Mouse (Mus musculus) lung, embryonic 16.5 days (tissue): ENCODE measurements around the gene Iqsec1. TPM values are rescaled to one million over a fixed set of nuclear protein-coding genes. Genes with fewer than 3 reads are reported as not detected.

Experiments
- ATAC-seq: fragments of 200-750 bp; cut with Nextera tagmentation; 2 replicates; pipeline ENCODE4 v1.8.0; 2017; ENCODE audit warnings: low read depth, mild to moderate bottlenecking, moderate library complexity
- H3K27ac ChIP-seq: fragments of 300-500 bp; sonication (generic); 2 replicates; pipeline ENCODE4 v1.5.1; 2014; ENCODE audit warnings: mild to moderate bottlenecking, control low read depth, low read length
- H3K27me3 ChIP-seq: fragments of 300-500 bp; sonication (generic); 2 replicates; pipeline ENCODE4 v1.6.1; 2014; ENCODE audit warnings: low read depth, low read length, mixed read lengths; ENCODE audit not compliant: control insufficient read depth, insufficient read depth
- H3K36me3 ChIP-seq: fragments of 300-500 bp; sonication (generic); 2 replicates; pipeline ENCODE4 v1.6.1; 2014; ENCODE audit warnings: low read length; ENCODE audit not compliant: control insufficient read depth, insufficient read depth
- H3K4me1 ChIP-seq: fragments of 300-500 bp; sonication (generic); replicated peaks from 2 replicates; pipeline ENCODE4 v1.6.1; 2014; ENCODE audit warnings: low read length, mixed read lengths; ENCODE audit not compliant: control insufficient read depth, insufficient read depth
- H3K4me2 ChIP-seq: fragments of 300-500 bp; sonication (generic); 2 replicates; pipeline ENCODE4 v1.6.1; 2014; ENCODE audit warnings: low read depth, low read length, control low read depth
- H3K4me3 ChIP-seq: fragments of 300-500 bp; sonication (generic); 2 replicates; pipeline ENCODE4 v1.5.1; 2014; ENCODE audit warnings: mild to moderate bottlenecking, low read length, control low read depth
- H3K9ac ChIP-seq: fragments of 300-500 bp; sonication (generic); 2 replicates; pipeline ENCODE4 v1.6.1; 2014; ENCODE audit warnings: low read length, control low read depth
- H3K9me3 ChIP-seq: fragments of 300-500 bp; sonication (generic); 2 replicates; pipeline ENCODE4 v1.6.1; 2016; ENCODE audit warnings: low read length; ENCODE audit not compliant: control insufficient read depth
- WGBS: fragments of 180-500 bp; shearing (Covaris S2); extraction: QIAGEN DNeasy Blood & Tissue Kit; methylation state at CpG from one replicate; pipeline ENCODE4 v1.1.7; 2014; 5-methylcytosine and 5-hydroxymethylcytosine counted together
- polyA plus RNA-seq: library from polyadenylated mRNA; unstranded; fragments of >200 nt; fragmentation: Nextera tagmentation; extraction: Ambion mirVana; gene quantifications from 2 replicates; pipeline ENCODE4 v1.2.1, GENCODE M21; 2015

The Iqsec1 gene
- polyA plus RNA-seq, 1 experiment from 2014 or later = 11.7 TPM

DNA sequence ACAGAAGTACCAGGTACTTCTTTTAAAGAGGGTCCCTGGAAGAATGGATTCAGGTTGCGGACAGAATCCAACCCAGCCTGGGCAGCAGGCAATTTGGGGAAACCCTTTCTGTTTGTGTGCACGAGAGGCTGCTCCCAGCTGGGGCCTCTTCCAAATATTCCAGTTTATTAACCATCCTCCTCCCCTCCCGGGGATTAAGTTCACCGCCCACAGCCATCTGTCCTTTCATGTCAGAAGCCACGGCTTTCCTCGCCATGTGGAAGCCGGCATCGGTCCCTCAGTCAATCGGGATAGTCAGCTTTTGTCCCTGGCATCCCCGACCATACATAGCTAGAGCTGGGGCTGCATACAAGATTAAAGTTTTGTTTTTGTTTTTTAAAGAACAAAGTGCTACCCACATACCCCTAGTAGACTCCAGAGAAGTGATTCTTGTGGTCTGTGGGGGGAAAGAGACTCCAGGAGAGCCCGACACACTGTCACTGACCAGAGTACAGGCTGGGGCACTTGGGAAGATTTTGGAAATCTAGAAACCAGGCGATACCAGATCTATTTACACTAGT is 276.9 kb downstream of the Iqsec1 start:
- no peaks in the 10 kb centered on the region for H3K27me3 ChIP-seq
- peak overlapping the region; percentile 0; the same call in 1 of the 2 replicates for H3K9ac ChIP-seq
- ATAC-seq = no peak
- H3K4me3 ChIP-seq = no peak overlapping the region
- 64% methylated on average over 12 of the region's 12 CpGs for WGBS
- H3K27ac ChIP-seq = peak overlapping the region; percentile 4; the same call in 1 of the 2 replicates
- peak overlapping the region; percentile 24; the same call in 1 of the 2 replicates for H3K4me2 ChIP-seq
- H3K9me3 ChIP-seq = no peaks in the 10 kb centered on the region
- H3K36me3 ChIP-seq = no peaks in the 10 kb centered on the region
- peaks cover 79% of the 10 kb centered on the region for H3K4me1 ChIP-seq

DNA sequence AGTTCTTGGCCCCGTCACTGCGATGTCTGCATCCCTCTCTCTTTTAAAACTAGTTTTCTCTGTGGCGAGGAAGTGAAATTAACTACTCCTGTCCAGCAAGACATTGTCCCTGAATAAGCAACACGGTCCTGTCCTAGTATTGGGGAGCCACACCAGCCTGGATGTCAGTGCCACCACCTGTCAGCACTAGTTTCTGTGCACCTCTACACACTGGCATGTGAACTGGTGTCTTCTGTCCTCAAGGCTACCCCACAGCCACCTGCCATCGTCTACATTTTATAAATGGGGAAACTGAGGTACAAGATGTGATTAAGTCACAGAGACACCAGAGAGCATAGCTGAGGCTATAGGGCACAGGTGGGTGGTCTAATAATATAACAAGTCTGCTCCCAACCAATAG is 277.7 kb downstream of the Iqsec1 start:
- H3K36me3 ChIP-seq = no peaks in the 10 kb centered on the region
- ATAC-seq = no peak
- H3K4me1 ChIP-seq = peaks cover 86% of the 10 kb centered on the region
- H3K27ac ChIP-seq = no peak overlapping the region
- H3K4me3 ChIP-seq = no peak overlapping the region
- H3K9ac ChIP-seq = no peak overlapping the region
- 84% methylated on average over 5 of the region's 5 CpGs for WGBS
- no peaks in the 10 kb centered on the region for H3K27me3 ChIP-seq
- no peaks in the 10 kb centered on the region for H3K9me3 ChIP-seq
- H3K4me2 ChIP-seq = no peak overlapping the region

DNA sequence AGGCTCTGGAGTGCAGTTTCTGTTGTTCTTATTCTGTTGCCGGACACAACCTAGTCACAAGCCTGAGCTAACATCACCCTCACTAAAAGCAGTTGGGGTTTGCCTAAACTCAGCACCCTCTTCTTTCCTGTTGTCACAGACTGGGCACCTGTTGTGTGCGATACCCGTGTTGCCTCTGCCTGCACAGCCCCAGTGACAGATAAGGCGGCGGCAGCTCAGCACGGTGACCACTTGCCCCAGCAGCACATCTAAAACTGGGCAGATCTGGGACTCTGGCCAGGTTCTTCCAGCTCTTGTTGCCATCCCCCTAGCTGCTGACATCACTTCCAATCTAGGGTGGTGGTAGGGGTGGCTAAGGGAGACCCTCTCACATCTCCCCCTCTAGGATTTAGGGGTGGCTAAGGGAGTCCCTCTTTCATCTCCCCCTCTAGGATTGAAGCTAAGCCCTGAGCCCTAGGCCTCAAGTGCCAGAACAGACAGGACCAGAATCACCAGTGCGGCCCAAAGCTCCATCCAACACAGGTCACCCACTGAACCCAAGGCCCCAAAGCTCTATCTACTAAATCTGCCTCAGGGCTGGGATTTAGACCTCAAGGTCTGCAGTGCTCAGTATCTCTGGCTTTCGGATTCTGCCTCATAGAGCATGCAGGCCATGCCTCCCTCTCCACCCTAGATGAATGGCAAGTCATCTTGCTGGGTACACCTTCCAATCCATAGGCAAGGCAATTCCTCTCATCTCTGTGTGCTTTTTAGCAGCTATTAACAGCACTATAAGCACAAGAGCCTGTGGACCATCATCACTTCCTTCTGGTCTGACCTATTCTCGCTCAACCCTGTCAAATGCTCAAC is 278.3 kb downstream of the Iqsec1 start:
- ATAC-seq = no peak
- Histone ChIP-seq H3K4me1 (peaks cover 84% of the 10 kb centered on the region), H3K27me3 (no peaks in the 10 kb centered on the region), H3K9me3 (no peaks in the 10 kb centered on the region), H3K27ac (no peak overlapping the region), H3K36me3 (no peaks in the 10 kb centered on the region), H3K4me2 (no peak overlapping the region), H3K9ac (no peak overlapping the region), H3K4me3 (no peak overlapping the region)
- WGBS = 82% methylated on average over 9 of the region's 9 CpGs

DNA sequence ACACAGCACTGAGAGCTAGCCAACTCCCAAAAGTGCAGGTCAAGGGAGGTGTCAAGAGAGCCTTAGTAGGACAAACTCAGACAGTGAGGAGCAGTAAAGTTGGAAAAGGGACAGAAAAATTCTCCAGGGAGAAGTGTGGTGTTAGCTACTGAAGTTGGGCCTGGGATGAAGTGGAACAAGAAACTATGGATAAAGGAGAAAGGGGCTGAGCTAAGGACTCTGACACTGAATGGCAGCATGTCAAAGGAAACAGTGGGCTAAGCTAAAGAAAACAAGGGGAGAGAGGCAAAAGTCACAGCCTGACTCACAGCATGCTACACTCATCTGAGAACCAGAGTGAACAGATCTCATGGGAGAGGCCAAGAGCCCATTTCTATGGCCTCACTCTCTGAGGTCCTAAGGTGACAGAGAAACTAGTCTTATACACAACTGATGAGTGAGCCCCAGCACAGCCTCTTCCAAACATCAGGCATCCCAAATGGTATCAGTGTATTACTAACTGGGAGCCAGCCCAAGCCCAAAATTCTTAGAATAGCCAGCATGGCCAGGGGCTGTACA is 280.3 kb downstream of the Iqsec1 start:
- Histone ChIP-seq H3K9ac (no peak overlapping the region), H3K4me1 (peaks cover 87% of the 10 kb centered on the region), H3K4me3 (no peak overlapping the region), H3K9me3 (no peaks in the 10 kb centered on the region), H3K27me3 (no peaks in the 10 kb centered on the region), H3K4me2 (no peak overlapping the region), H3K27ac (no peak overlapping the region), H3K36me3 (no peaks in the 10 kb centered on the region)
- no peak for ATAC-seq

DNA sequence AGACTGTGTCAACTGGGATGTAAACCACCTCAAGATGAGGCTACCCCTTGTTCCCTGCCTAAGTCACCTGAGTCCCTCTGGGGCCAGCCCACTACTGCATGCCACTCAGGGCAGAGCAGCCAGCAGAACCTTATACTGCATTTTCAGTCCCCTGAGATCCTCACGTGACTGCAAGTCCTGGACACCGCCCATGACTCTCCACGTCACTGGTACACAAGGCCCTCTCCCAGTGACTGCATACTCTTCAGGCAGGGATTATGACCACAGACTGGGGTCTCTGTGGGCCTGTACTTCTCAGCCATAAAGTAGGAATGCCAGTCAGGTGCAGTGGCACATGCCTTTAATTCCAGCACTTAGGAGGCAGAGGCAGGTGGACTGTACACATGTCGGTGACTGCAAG is 281.3 kb downstream of the Iqsec1 start:
- Histone ChIP-seq H3K9ac (no peak overlapping the region), H3K4me2 (no peak overlapping the region), H3K9me3 (no peaks in the 10 kb centered on the region), H3K36me3 (no peaks in the 10 kb centered on the region), H3K27me3 (no peaks in the 10 kb centered on the region), H3K4me1 (peaks cover 87% of the 10 kb centered on the region), H3K27ac (peak overlapping the region; percentile 76; the same call in 1 of the 2 replicates), H3K4me3 (no peak overlapping the region)
- WGBS = 69% methylated on average over 4 of the region's 4 CpGs
- ATAC-seq = no peak

DNA sequence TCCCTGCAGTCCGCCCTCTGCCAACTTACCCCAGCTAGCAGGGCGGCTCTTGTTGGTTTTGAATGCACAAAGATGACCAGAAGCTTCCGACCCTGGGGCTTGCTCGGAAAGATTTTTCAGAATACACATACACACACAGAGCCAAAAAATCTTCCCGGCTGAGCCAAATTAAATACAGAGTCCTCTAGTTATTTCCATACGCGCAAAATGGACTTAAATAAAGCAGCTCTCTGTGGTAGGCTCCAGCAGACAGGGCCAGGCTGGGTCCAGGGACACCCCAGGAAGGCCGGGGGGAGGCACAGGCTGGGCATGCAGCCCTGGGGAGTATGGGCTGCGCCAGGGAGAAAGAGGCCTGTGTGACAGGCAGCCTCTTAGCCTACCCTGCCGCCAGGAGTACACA is 282.0 kb downstream of the Iqsec1 start:
- no peaks in the 10 kb centered on the region for H3K36me3 ChIP-seq

DNA sequence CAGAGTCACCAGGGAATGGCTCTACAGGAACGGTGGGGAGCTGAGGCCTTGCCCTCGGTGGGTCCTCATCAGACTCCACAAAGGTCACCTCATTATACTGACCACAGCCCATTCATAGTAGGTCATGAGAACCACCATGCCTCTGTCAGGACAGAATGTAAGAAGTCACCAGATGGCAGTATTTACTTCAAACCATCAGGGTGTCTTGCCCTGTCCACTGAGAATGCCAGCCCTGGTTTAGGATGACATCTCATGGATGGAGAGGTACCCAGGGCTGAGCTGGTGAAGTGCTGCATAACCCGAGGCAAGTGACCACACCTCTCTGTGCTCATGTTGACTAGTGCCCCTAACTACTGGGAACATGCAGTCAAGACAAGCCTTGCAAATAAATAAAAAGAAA is 282.7 kb downstream of the Iqsec1 start:
- 78% methylated on average over 3 of the region's 3 CpGs for WGBS
- peaks cover 82% of the 10 kb centered on the region for H3K4me1 ChIP-seq

More for the DNA sequence above, 282.0 kb downstream of the Iqsec1 start:
- H3K27ac ChIP-seq = peak overlapping the region; percentile 76
- H3K4me1 ChIP-seq = peaks cover 87% of the 10 kb centered on the region
- peak; percentile 58 for ATAC-seq
- no peaks in the 10 kb centered on the region for H3K9me3 ChIP-seq
- H3K9ac ChIP-seq = 0 out of 2 replicates have a peak overlapping the region, but pooled peaks have one; percentile 19
- H3K27me3 ChIP-seq = no peaks in the 10 kb centered on the region
- no peak overlapping the region for H3K4me3 ChIP-seq
- WGBS = 54% methylated on average over 10 of the region's 10 CpGs
- no peak overlapping the region for H3K4me2 ChIP-seq

DNA sequence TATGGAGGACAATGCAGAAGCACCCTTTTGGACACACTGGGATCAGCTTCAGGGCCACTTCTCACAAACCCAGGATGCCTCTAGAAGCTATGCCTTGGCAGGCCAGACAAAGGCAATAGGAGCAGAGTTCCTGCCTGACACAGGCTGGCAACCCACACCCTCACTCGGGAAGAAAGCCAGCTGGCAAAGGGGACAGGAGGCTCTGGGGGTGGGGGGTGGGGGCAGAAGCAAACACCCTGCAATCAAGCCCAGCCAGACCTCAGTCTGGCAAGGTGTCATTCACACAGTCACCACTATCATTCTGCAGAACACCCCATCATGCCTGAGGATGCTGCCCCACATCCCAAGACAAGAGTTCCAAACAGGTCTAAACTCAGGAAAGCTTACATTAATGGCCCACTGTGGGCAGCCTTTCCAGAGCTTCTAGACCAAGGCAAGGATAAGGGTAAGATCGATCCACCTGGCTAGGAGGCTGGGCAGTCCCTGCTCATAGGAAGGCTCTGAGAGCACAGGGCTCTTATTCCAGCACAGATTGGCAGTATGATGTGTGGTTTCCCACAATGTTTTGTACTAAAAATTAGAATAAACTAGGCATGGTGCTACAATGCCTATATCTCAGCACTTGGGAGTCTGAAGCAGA is 283.7 kb downstream of the Iqsec1 start:
- Histone ChIP-seq H3K9ac (no peak overlapping the region), H3K4me2 (no peak overlapping the region), H3K4me3 (no peak overlapping the region), H3K9me3 (no peaks in the 10 kb centered on the region), H3K27ac (peak overlapping the region; percentile 84), H3K4me1 (peaks cover 79% of the 10 kb centered on the region), H3K36me3 (no peaks in the 10 kb centered on the region), H3K27me3 (no peaks in the 10 kb centered on the region)
- 57% methylated on average over 2 of the region's 2 CpGs for WGBS
- no peak for ATAC-seq

More for the DNA sequence above, 282.7 kb downstream of the Iqsec1 start:
- Histone ChIP-seq H3K4me3 (no peak overlapping the region), H3K4me2 (no peak overlapping the region), H3K9ac (no peak overlapping the region), H3K36me3 (no peaks in the 10 kb centered on the region), H3K9me3 (no peaks in the 10 kb centered on the region), H3K27ac (peak overlapping the region; percentile 76), H3K27me3 (no peaks in the 10 kb centered on the region)
- no peak for ATAC-seq

DNA sequence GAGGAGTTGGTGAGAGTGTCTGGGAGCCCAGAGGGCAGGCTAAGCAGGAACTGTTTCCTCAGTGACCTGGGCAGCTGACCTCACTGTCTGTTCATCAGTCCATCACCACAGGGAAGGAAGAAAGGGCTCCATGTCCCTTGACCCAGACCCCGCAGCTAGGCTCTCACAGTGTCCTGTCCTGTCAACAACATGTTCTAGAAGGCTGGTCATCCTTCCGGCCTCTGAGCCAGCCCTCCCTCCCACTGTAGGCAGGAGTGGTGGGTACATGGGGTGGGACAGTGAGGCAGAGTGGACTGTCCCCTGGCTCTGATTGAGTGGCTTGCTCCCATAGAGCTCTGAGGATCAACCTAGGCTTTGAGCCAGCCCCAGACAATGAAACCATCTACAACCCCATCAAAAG is 284.7 kb downstream of the Iqsec1 start:
- no peak overlapping the region for H3K4me2 ChIP-seq
- ATAC-seq = peak; percentile 21
- H3K9me3 ChIP-seq = no peaks in the 10 kb centered on the region
- peak overlapping the region; percentile 19; the same call in 1 of the 2 replicates for H3K9ac ChIP-seq
- H3K27ac ChIP-seq = peak overlapping the region; percentile 84
- no peak overlapping the region for H3K4me3 ChIP-seq
- H3K36me3 ChIP-seq = no peaks in the 10 kb centered on the region
- H3K4me1 ChIP-seq = peaks cover 77% of the 10 kb centered on the region
- H3K27me3 ChIP-seq = no peaks in the 10 kb centered on the region
- 38% methylated on average over 2 of the region's 2 CpGs for WGBS
